Comparison of ENCODE assay signal across 33 mouse cellular contexts in the genomic region with DNA sequence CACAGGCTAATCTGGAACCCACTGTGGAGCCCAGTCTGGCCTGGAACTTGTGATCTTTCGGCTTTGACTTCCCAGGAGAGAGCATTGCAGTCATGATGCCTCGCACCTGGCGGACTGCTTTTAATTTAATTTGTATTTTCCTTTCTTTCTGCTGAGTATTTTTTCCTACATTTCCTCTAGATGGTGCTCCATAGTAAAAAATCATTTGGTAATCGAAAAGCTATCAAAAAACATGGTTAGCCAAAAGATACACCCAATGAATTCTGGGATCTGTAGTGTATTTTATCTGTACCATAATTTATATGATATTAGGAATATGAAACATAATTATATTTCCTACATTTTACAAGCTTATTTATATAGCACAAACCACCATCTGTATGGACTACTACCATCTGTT. TPM values are rescaled to one million over a fixed set of nuclear protein-coding genes. Genes with fewer than 3 reads are reported as not detected.
DNase-seq lines count a peak whose midpoint lies in the region; ATAC-seq and TF ChIP-seq lines count a peak whose summit lies in the region.
"Had no signal": no experiment of that assay in that cellular context is flagged by ENCODE, and none has a peak within 500 bp of the region (broad histone marks: within the 10 kb centered on the region; RNA-seq: fewer than 3 reads in every experiment).

No protein-coding gene starts in this region.

- H3K36me3 ChIP-seq in forebrain, postnatal 0 days (ENCODE audit: insufficient read depth): no peaks in the 10 kb centered on the region
- H3K36me3 ChIP-seq in forebrain, embryonic 12.5 days (replicated peaks): no peaks in the 10 kb centered on the region
- no peaks in the 10 kb centered on the region for H3K36me3 ChIP-seq in kidney, postnatal 0 days (ENCODE audit: insufficient read depth, low read length)
- no peaks in the 10 kb centered on the region for H3K36me3 ChIP-seq in kidney, adult 2 months (ENCODE audit: control insufficient read depth, insufficient read depth, low read length)
- no peaks in the 10 kb centered on the region for H3K36me3 ChIP-seq in midbrain, postnatal 0 days (ENCODE audit: insufficient read depth, low read length)
- H3K36me3 ChIP-seq in midbrain, embryonic 15.5 days (replicated peaks): no peaks in the 10 kb centered on the region
- H3K36me3 ChIP-seq: embryonic facial prominence, embryonic 12.5 days; forebrain, embryonic 15.5 days; G1E; heart, embryonic 13.5 days; hindbrain, embryonic 15.5 days; limb, embryonic 13.5 days; liver, embryonic 12.5 days; midbrain, embryonic 12.5 days; neural tube, embryonic 15.5 days had no signal

- no peaks in the 10 kb centered on the region for H3K9me3 ChIP-seq in forebrain, postnatal 0 days (ENCODE audit: low read length)
- no peaks in the 10 kb centered on the region for H3K9me3 ChIP-seq in forebrain, embryonic 12.5 days
- H3K9me3 ChIP-seq in kidney, postnatal 0 days (replicated peaks; ENCODE audit: low read length): no peaks in the 10 kb centered on the region
- H3K9me3 ChIP-seq in midbrain, postnatal 0 days (ENCODE audit: low read length): no peaks in the 10 kb centered on the region
- H3K9me3 ChIP-seq in midbrain, embryonic 15.5 days: no peaks in the 10 kb centered on the region
- H3K9me3 ChIP-seq: embryonic facial prominence, embryonic 12.5 days; forebrain, embryonic 15.5 days; G1E; heart, embryonic 13.5 days; hindbrain, embryonic 15.5 days; limb, embryonic 13.5 days; liver, embryonic 12.5 days; midbrain, embryonic 12.5 days; neural tube, embryonic 15.5 days had no signal

- no peaks in the 10 kb centered on the region for H3K4me1 ChIP-seq in forebrain, postnatal 0 days (ENCODE audit: insufficient read depth)
- no peaks in the 10 kb centered on the region for H3K4me1 ChIP-seq in forebrain, embryonic 12.5 days
- no peaks in the 10 kb centered on the region for H3K4me1 ChIP-seq in kidney, postnatal 0 days (replicated peaks; ENCODE audit: insufficient read depth, low read length)
- H3K4me1 ChIP-seq in kidney, adult 2 months (ENCODE audit: control insufficient read depth, insufficient read depth, low read length): no peaks in the 10 kb centered on the region
- no peaks in the 10 kb centered on the region for H3K4me1 ChIP-seq in midbrain, postnatal 0 days (ENCODE audit: insufficient read depth, low read length)
- H3K4me1 ChIP-seq in midbrain, embryonic 15.5 days: no peaks in the 10 kb centered on the region
- H3K4me1 ChIP-seq: embryonic facial prominence, embryonic 12.5 days; forebrain, embryonic 15.5 days; heart, embryonic 13.5 days; hindbrain, embryonic 15.5 days; limb, embryonic 13.5 days; liver, embryonic 12.5 days; midbrain, embryonic 12.5 days; neural tube, embryonic 15.5 days had no signal

- H3K4me2 ChIP-seq in forebrain, postnatal 0 days (ENCODE audit: low read depth): no peak overlapping the region
- H3K4me2 ChIP-seq in forebrain, embryonic 12.5 days: no peak overlapping the region
- H3K4me2 ChIP-seq in kidney, postnatal 0 days (ENCODE audit: low read length): no peak overlapping the region
- H3K4me2 ChIP-seq in midbrain, postnatal 0 days (ENCODE audit: low read depth, low read length, poor library complexity, severe bottlenecking): no peak overlapping the region
- no peak overlapping the region for H3K4me2 ChIP-seq in midbrain, embryonic 15.5 days
- H3K4me2 ChIP-seq: embryonic facial prominence, embryonic 12.5 days; forebrain, embryonic 15.5 days; heart, embryonic 13.5 days; hindbrain, embryonic 15.5 days; limb, embryonic 13.5 days; liver, embryonic 12.5 days; midbrain, embryonic 12.5 days; neural tube, embryonic 15.5 days had no signal

- peak; percentile 27; the same call in 1 of the 2 replicates for TF ChIP-seq CTCF in forebrain, postnatal 0 days (IDR thresholded peaks at IDR 0.05; ENCODE audit: low read depth)
- TF ChIP-seq CTCF in kidney, postnatal 0 days (IDR thresholded peaks at IDR 0.05; ENCODE audit: low read depth): peak; percentile 34; the same call in 1 of the 2 replicates
- no peak for TF ChIP-seq CTCF in kidney, adult 2 months (conservative IDR thresholded peaks at IDR 0.05; ENCODE audit: insufficient read depth, insufficient read length, low read depth, low read length)
- TF ChIP-seq CTCF in midbrain, postnatal 0 days (IDR thresholded peaks at IDR 0.05): peak; percentile 46

- H3K27ac ChIP-seq in forebrain, postnatal 0 days (ENCODE audit: low read depth, low read length): no peak overlapping the region
- no peak overlapping the region for H3K27ac ChIP-seq in forebrain, embryonic 12.5 days
- no peak overlapping the region for H3K27ac ChIP-seq in kidney, postnatal 0 days
- no peak overlapping the region for H3K27ac ChIP-seq in kidney, adult 2 months (ENCODE audit: insufficient read depth, low read depth, low read length)
- H3K27ac ChIP-seq in midbrain, postnatal 0 days (ENCODE audit: low read depth, low read length): no peak overlapping the region
- no peak overlapping the region for H3K27ac ChIP-seq in midbrain, embryonic 15.5 days
- H3K27ac ChIP-seq: embryonic facial prominence, embryonic 12.5 days; forebrain, embryonic 15.5 days; heart, embryonic 13.5 days; hindbrain, embryonic 15.5 days; limb, embryonic 13.5 days; liver, embryonic 12.5 days; midbrain, embryonic 12.5 days; neural tube, embryonic 15.5 days had no signal

- H3K27me3 ChIP-seq in forebrain, postnatal 0 days (ENCODE audit: insufficient read depth, low read length): no peaks in the 10 kb centered on the region
- no peaks in the 10 kb centered on the region for H3K27me3 ChIP-seq in forebrain, embryonic 12.5 days
- no peaks in the 10 kb centered on the region for H3K27me3 ChIP-seq in kidney, postnatal 0 days (ENCODE audit: insufficient read depth, low read length)
- no peaks in the 10 kb centered on the region for H3K27me3 ChIP-seq in kidney, adult 2 months (replicated peaks; ENCODE audit: control insufficient read depth, insufficient read depth, low read length)
- H3K27me3 ChIP-seq in midbrain, postnatal 0 days (ENCODE audit: insufficient read depth, low read length): no peaks in the 10 kb centered on the region
- no peaks in the 10 kb centered on the region for H3K27me3 ChIP-seq in midbrain, embryonic 15.5 days (replicated peaks)
- H3K27me3 ChIP-seq: embryonic facial prominence, embryonic 12.5 days; forebrain, embryonic 15.5 days; heart, embryonic 13.5 days; hindbrain, embryonic 15.5 days; limb, embryonic 13.5 days; liver, embryonic 12.5 days; midbrain, embryonic 12.5 days; neural tube, embryonic 15.5 days had no signal

- TF ChIP-seq POLR2A in kidney, adult 2 months (IDR thresholded peaks at IDR 0.05; ENCODE audit: low read depth, low read length): no peak

- no peak overlapping the region for H3K9ac ChIP-seq in forebrain, postnatal 0 days
- H3K9ac ChIP-seq in forebrain, embryonic 12.5 days: no peak overlapping the region
- no peak overlapping the region for H3K9ac ChIP-seq in kidney, postnatal 0 days (ENCODE audit: low read depth, low read length)
- no peak overlapping the region for H3K9ac ChIP-seq in midbrain, postnatal 0 days (replicated peaks; ENCODE audit: low read length, poor library complexity, severe bottlenecking)
- no peak overlapping the region for H3K9ac ChIP-seq in midbrain, embryonic 15.5 days
- H3K9ac ChIP-seq: embryonic facial prominence, embryonic 12.5 days; forebrain, embryonic 15.5 days; heart, embryonic 13.5 days; hindbrain, embryonic 15.5 days; limb, embryonic 13.5 days; liver, embryonic 12.5 days; liver, postnatal 0 days; midbrain, embryonic 12.5 days; neural tube, embryonic 15.5 days had no signal

- WGBS in forebrain, postnatal 0 days: 83% methylated on average over 4 of the region's 4 CpGs
- 82% methylated on average over 4 of the region's 4 CpGs for WGBS in forebrain, embryonic 12.5 days
- WGBS in kidney, postnatal 0 days: 75% methylated on average over 4 of the region's 4 CpGs
- 73% methylated on average over 4 of the region's 4 CpGs for WGBS in kidney, adult 2 months
- WGBS in midbrain, postnatal 0 days: 81% methylated on average over 4 of the region's 4 CpGs
- 83% methylated on average over 4 of the region's 4 CpGs for WGBS in midbrain, embryonic 15.5 days

- no peak overlapping the region for H3K4me3 ChIP-seq in forebrain, postnatal 0 days (ENCODE audit: low read depth, low read length)
- H3K4me3 ChIP-seq in forebrain, embryonic 12.5 days (replicated peaks): no peak overlapping the region
- no peak overlapping the region for H3K4me3 ChIP-seq in kidney, postnatal 0 days (replicated peaks; ENCODE audit: low read depth, low read length)
- no peak overlapping the region for H3K4me3 ChIP-seq in kidney, adult 2 months (ENCODE audit: insufficient read depth, low read depth, low read length)
- no peak overlapping the region for H3K4me3 ChIP-seq in midbrain, postnatal 0 days (ENCODE audit: low read depth, low read length)
- H3K4me3 ChIP-seq in midbrain, embryonic 15.5 days: no peak overlapping the region
- H3K4me3 ChIP-seq: embryonic facial prominence, embryonic 12.5 days; forebrain, embryonic 15.5 days; heart, embryonic 13.5 days; hindbrain, embryonic 15.5 days; limb, embryonic 13.5 days; liver, embryonic 12.5 days; midbrain, embryonic 12.5 days; neural tube, embryonic 15.5 days had no signal

- ATAC-seq in forebrain, postnatal 0 days: no peak; the same call in 1 of the 2 replicates
- ATAC-seq in forebrain, embryonic 12.5 days (ENCODE audit: low FRiP score): no peak
- no peak for ATAC-seq in kidney, postnatal 0 days (replicated peaks; ENCODE audit: low FRiP score, low read depth)
- ATAC-seq in midbrain, postnatal 0 days (ENCODE audit: low FRiP score): no peak
- ATAC-seq in midbrain, embryonic 15.5 days (replicated peaks): no peak
- ATAC-seq: forebrain, embryonic 15.5 days; liver, embryonic 12.5 days; liver, postnatal 0 days had no signal

- DNase-seq in forebrain, postnatal 0 days: peak; percentile 1
- DNase-seq in kidney, postnatal 0 days (ENCODE audit: low spot score): peak; percentile 9
- DNase-seq in kidney, adult 2 months: no peak
- peak; percentile 1 for DNase-seq in midbrain, postnatal 0 days (ENCODE audit: low spot score)
- DNase-seq in spleen, adult 18-20 months: no peak
- DNase-seq in thymus, postnatal 0 days (ENCODE audit: low spot score): no peak
- DNase-seq: adrenal gland, postnatal 36 days; cerebellum, adult 11 months; cerebellum, adult 9-10 months; cerebellum, postnatal 36 days; embryo, embryonic 11 days; gastrocnemius, postnatal 14 days; heart, adult 11 months; heart, postnatal 10 days; kidney, adult 18-20 months; layer of hippocampus, adult 9-11 months; liver, postnatal 0 days; lung, postnatal 36 days; retina, postnatal 1 day; right cerebral cortex, postnatal 14 days; thymus, adult 2 months; thymus, postnatal 4 days had no signal

RNA-seq across cellular contexts. Expression of gene Brwd3, which starts 28.5 kb away (rescaled TPM):
- total RNA-seq in forebrain, postnatal 0 days (2014; rRNA removed): 5.6 and 6.9 TPM in 2 replicates
- 1.2 and 2.9 TPM in 2 replicates for polyA plus RNA-seq in forebrain, postnatal 0 days (2015; fragmentation: Nextera tagmentation; extraction: Ambion mirVana)
- polyA plus RNA-seq in forebrain, embryonic 12.5 days (2016; fragmentation: Nextera tagmentation; extraction: Ambion mirVana): 4.1 and 4.6 TPM in 2 replicates
- 1.9 and 2.0 TPM in 2 replicates for polyA plus RNA-seq in kidney, postnatal 0 days (2015; fragmentation: Nextera tagmentation; extraction: Ambion mirVana)
- polyA plus RNA-seq in kidney, adult 2 months (2012; rRNA removed): 0.56 and 0.78 TPM in 2 replicates
- 4.8 and 7.6 TPM in 2 replicates for total RNA-seq in midbrain, postnatal 0 days (2014; rRNA removed)
- 1.3 and 2.5 TPM in 2 replicates for polyA plus RNA-seq in midbrain, postnatal 0 days (2015; fragmentation: Nextera tagmentation; extraction: Ambion mirVana)
- 3.2 and 3.7 TPM in 2 replicates for polyA plus RNA-seq in midbrain, embryonic 15.5 days (2015; fragmentation: Nextera tagmentation; extraction: Ambion mirVana)
- 3.7 and 4.4 TPM in 2 replicates for polyA plus RNA-seq in thymus, postnatal 0 days (2015; fragmentation: Nextera tagmentation; extraction: Ambion mirVana)

Comparison
In these comparisons a context has a peak if more than half of its experiments do, and no peak if none do; other contexts are left out.
1. DNase-seq: peak in forebrain, postnatal 0 days (single experiment), kidney, postnatal 0 days (single experiment) and midbrain, postnatal 0 days (single experiment); none in kidney, adult 2 months (single experiment), spleen, adult 18-20 months (0 of 2) and thymus, postnatal 0 days (single experiment).